Mouse (Mus musculus) hindbrain, embryonic 11.5 days (tissue): Measurements from ENCODE around the gene Eif3d. TPM values are rescaled to one million over a fixed set of nuclear protein-coding genes. Genes with fewer than 3 reads are reported as not detected.

Experiments used
- ATAC-seq: fragments of 200-750 bp; cut with Nextera tagmentation; 2 replicates; pipeline ENCODE4 v1.8.0; 2017; ENCODE audit warnings: mild to moderate bottlenecking, moderate TSS enrichment, moderate library complexity; ENCODE audit not compliant: low FRiP score
- DNase-seq: peaks from one replicate; pipeline ENCODE4 v3.0.0-alpha.2; 2015; ENCODE audit warnings: low spot score
- H3K27ac ChIP-seq: fragments of 300-500 bp; sonication (generic); 2 replicates; pipeline ENCODE4 v1.5.1; 2014; ENCODE audit warnings: mild to moderate bottlenecking, low read depth, low read length
- H3K27me3 ChIP-seq: fragments of 300-500 bp; sonication (generic); 2 replicates; pipeline ENCODE4 v1.6.1; 2014; ENCODE audit warnings: mild to moderate bottlenecking, low read length, moderate library complexity, mixed read lengths; ENCODE audit not compliant: control insufficient read depth, insufficient read depth
- H3K36me3 ChIP-seq: fragments of 300-500 bp; sonication (generic); 2 replicates; pipeline ENCODE4 v1.6.1; 2014; ENCODE audit warnings: mild to moderate bottlenecking, low read length, moderate library complexity, mixed read lengths; ENCODE audit not compliant: control insufficient read depth, insufficient read depth
- H3K4me1 ChIP-seq: fragments of 300-500 bp; sonication (generic); replicated peaks from 2 replicates; pipeline ENCODE4 v1.6.1; 2014; ENCODE audit warnings: low read length, mixed read lengths; ENCODE audit not compliant: control insufficient read depth, insufficient read depth
- H3K4me2 ChIP-seq: fragments of 300-500 bp; sonication (generic); replicated peaks from 2 replicates; pipeline ENCODE4 v1.6.1; 2014; ENCODE audit warnings: mild to moderate bottlenecking, low read depth, low read length
- H3K4me3 ChIP-seq: fragments of 300-500 bp; sonication (generic); 2 replicates; pipeline ENCODE4 v1.5.1; 2014; ENCODE audit warnings: low read depth, low read length
- H3K9ac ChIP-seq: fragments of 300-500 bp; sonication (generic); 2 replicates; pipeline ENCODE4 v1.6.1; 2014; ENCODE audit warnings: low read depth, low read length
- H3K9me3 ChIP-seq: fragments of 300-500 bp; sonication (generic); 2 replicates; pipeline ENCODE4 v1.6.1; 2016; ENCODE audit warnings: low read length; ENCODE audit not compliant: control insufficient read depth
- WGBS: fragments of 180-500 bp; shearing (Covaris S2); extraction: QIAGEN DNeasy Blood & Tissue Kit; methylation state at CpG from one replicate; pipeline ENCODE4 v1.1.7; 2014; 5-methylcytosine and 5-hydroxymethylcytosine counted together
- polyA plus RNA-seq: library from polyadenylated mRNA; unstranded; fragments of >200 nt; fragmentation: Nextera tagmentation; extraction: Ambion mirVana; gene quantifications from 2 replicates; pipeline ENCODE4 v1.2.1, GENCODE M21; 2014

The Eif3d gene
- polyA plus RNA-seq, 1 experiment from 2014 or later = 246 TPM

GRCm38 (mm10) chr15:77920511-77921462, 49.8 kb downstream of the Eif3d start:
- DNase-seq (peak; percentile 40), ATAC-seq (no peak)
- no peaks in the 10 kb centered on the region for H3K4me1 ChIP-seq
- no peaks in the 10 kb centered on the region for H3K27me3 ChIP-seq
- H3K36me3 ChIP-seq = peaks cover 17% of the 10 kb centered on the region
- H3K27ac ChIP-seq = no peak overlapping the region
- WGBS = 82% methylated on average over 10 of the region's 10 CpGs
- H3K9me3 ChIP-seq = no peaks in the 10 kb centered on the region
- no peak overlapping the region for H3K4me2 ChIP-seq
- H3K4me3 ChIP-seq = no peak overlapping the region
- H3K9ac ChIP-seq = no peak overlapping the region

DNA sequence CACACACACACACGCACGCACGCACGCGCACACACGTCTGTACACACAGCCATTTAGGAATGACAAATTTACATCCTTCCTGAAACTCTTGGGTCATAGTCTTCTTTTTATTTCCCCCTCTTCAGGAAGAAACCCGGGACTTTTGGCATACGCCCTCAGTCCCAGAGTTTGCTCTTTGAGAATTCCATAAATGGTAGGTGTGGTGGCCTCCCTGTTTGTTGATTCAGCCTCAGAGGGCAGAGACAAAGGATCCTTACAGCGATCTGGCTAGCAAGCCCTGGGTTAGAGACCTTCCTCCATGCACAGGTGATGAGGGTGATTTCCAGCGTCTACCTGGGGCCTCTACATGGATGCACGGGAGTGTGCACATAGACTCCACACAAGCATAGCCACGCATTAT, 51.2 kb downstream of the Eif3d start:
- Histone ChIP-seq H3K27ac (no peak overlapping the region), H3K9me3 (no peaks in the 10 kb centered on the region), H3K4me2 (no peak overlapping the region), H3K4me1 (no peaks in the 10 kb centered on the region), H3K9ac (no peak overlapping the region), H3K36me3 (peaks cover 16% of the 10 kb centered on the region), H3K4me3 (no peak overlapping the region), H3K27me3 (no peaks in the 10 kb centered on the region)
- ATAC-seq = no peak
- DNase-seq = no peak
- 94% methylated on average over 12 of the region's 12 CpGs for WGBS

DNA sequence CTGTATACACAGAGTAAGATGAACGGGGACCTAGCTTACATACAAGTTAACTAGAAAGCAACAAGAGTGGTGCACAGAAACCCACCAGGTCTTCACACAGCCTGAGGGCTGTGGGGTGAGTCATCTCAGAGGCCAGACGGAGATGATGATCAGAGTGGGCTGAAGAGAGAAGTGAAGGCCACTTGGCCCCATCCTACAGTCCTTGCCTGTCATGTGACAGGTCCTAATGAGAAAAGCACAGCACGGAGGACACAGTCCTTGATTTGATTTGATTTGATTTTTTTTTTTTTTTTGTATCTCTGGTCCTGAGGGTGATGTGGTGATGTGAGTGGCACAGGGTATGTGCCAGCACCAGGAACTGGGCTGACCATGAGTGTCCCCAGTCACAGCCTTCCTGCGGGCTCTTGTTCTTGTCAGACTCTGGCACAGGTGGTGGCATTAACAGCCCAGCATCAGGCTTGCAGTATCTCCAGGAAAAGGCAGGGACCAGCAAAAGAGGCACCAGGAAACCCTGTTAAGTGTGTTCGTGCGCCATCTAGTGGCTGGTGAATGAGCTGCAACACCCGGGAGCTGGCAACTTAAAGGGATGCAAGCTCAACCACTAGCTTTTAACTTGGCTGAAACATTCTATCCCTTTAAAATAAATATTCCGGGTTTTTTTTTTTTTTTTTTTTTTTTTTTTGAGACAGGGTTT, 53.6 kb downstream of the Eif3d start:
- DNase-seq (peak; percentile 94), ATAC-seq (no peak)
- Histone ChIP-seq H3K4me1 (no peaks in the 10 kb centered on the region), H3K27ac (no peak overlapping the region), H3K27me3 (no peaks in the 10 kb centered on the region), H3K9me3 (no peaks in the 10 kb centered on the region), H3K4me3 (no peak overlapping the region), H3K9ac (no peak overlapping the region), H3K4me2 (no peak overlapping the region), H3K36me3 (0 out of 2 replicates have a peak, but pooled peaks cover 5% of the 10 kb centered on the region)
- 38% methylated on average over 8 of the region's 8 CpGs for WGBS

- 0 out of 2 replicates have a peak, but pooled peaks cover 3% of the 10 kb centered on the region for H3K36me3 ChIP-seq
- H3K27ac ChIP-seq = no peak overlapping the region
- 91% methylated on average over 4 of the region's 4 CpGs for WGBS
- no peak for ATAC-seq
- H3K9me3 ChIP-seq = no peaks in the 10 kb centered on the region
- no peaks in the 10 kb centered on the region for H3K4me1 ChIP-seq
- no peak overlapping the region for H3K9ac ChIP-seq
- no peaks in the 10 kb centered on the region for H3K27me3 ChIP-seq
- no peak overlapping the region for H3K4me3 ChIP-seq
- H3K4me2 ChIP-seq = no peak overlapping the region
- DNase-seq = no peak
These were observed 55.3 kb downstream of the Eif3d start for GRCm38 (mm10) chr15:77915287-77915686.

GRCm38 (mm10) chr15:77914507-77914906, 56.1 kb downstream of the Eif3d start:
- Histone ChIP-seq H3K4me1 (no peaks in the 10 kb centered on the region), H3K27ac (no peak overlapping the region), H3K4me3 (no peak overlapping the region), H3K9me3 (no peaks in the 10 kb centered on the region), H3K4me2 (no peak overlapping the region), H3K27me3 (no peaks in the 10 kb centered on the region), H3K36me3 (0 out of 2 replicates have a peak, but pooled peaks cover 3% of the 10 kb centered on the region), H3K9ac (no peak overlapping the region)
- 89% methylated on average over 3 of the region's 3 CpGs for WGBS
- no peak for ATAC-seq
- no peak for DNase-seq

GRCm38 (mm10) chr15:77913054-77913453, 57.6 kb downstream of the Eif3d start:
- no peak for ATAC-seq
- no peak for DNase-seq
- H3K4me2 ChIP-seq = no peak overlapping the region
- no peaks in the 10 kb centered on the region for H3K9me3 ChIP-seq
- WGBS = 91% methylated on average over 8 of the region's 8 CpGs
- 0 out of 2 replicates have a peak, but pooled peaks cover 3% of the 10 kb centered on the region for H3K36me3 ChIP-seq
- no peak overlapping the region for H3K27ac ChIP-seq
- no peaks in the 10 kb centered on the region for H3K4me1 ChIP-seq
- H3K9ac ChIP-seq = no peak overlapping the region
- H3K27me3 ChIP-seq = no peaks in the 10 kb centered on the region
- H3K4me3 ChIP-seq = no peak overlapping the region

GRCm38 (mm10) chr15:77912585-77912984, 58.0 kb downstream of the Eif3d start:
- 63% methylated on average over 7 of the region's 7 CpGs for WGBS
- no peaks in the 10 kb centered on the region for H3K4me1 ChIP-seq
- H3K27me3 ChIP-seq = no peaks in the 10 kb centered on the region
- DNase-seq (no peak), ATAC-seq (no peak)
- no peak overlapping the region for H3K9ac ChIP-seq
- H3K4me2 ChIP-seq = no peak overlapping the region
- no peaks in the 10 kb centered on the region for H3K36me3 ChIP-seq
- H3K4me3 ChIP-seq = no peak overlapping the region
- no peak overlapping the region for H3K27ac ChIP-seq
- no peaks in the 10 kb centered on the region for H3K9me3 ChIP-seq

DNA sequence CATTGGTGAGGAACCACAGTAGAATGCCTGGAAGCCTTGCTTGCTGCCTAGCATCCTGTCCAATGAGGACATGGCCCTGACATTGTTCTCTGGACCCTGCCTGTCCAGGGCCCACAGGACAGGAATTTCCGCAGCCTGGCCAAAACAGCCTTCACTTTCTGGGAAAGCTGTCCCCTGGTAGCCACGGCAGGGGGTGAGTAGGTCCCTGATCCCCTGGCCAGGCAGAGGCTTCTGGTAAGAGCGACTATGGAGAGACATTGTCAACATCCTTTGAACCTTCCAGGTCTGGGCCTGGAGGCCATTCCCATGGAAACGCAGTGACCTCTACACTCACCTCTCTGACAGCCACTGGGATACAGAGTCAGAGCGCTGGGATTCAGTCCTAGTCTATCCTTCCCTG, 58.6 kb downstream of the Eif3d start:
- H3K4me1 ChIP-seq = no peaks in the 10 kb centered on the region
- 53% methylated on average over 5 of the region's 5 CpGs for WGBS
- no peaks in the 10 kb centered on the region for H3K9me3 ChIP-seq
- no peaks in the 10 kb centered on the region for H3K27me3 ChIP-seq
- DNase-seq (no peak), ATAC-seq (no peak)
- H3K9ac ChIP-seq = no peak overlapping the region
- no peak overlapping the region for H3K4me3 ChIP-seq
- H3K4me2 ChIP-seq = no peak overlapping the region
- no peak overlapping the region for H3K27ac ChIP-seq
- no peaks in the 10 kb centered on the region for H3K36me3 ChIP-seq
